Mouse (Mus musculus): ENCODE data around the gene Ptpre. TPM values are rescaled to one million over a fixed set of nuclear protein-coding genes. Genes with fewer than 3 reads are reported as not detected.
"Not testable (repeated sequence)": the region's sequence is repeated elsewhere in the genome, so short reads cannot be mapped to it uniquely, and the experiment has no call there.

Gene Ptpre
- polyA plus RNA-seq, 1 experiment: 2.4 TPM

GRCm38 (mm10) chr7:135613380-135613779 is 76.1 kb downstream of the Ptpre start:
- no peak for TF ChIP-seq MAX (IDR thresholded peaks at IDR 0.05; ENCODE audit: low read depth)
- no peak for TF ChIP-seq TCF12 (IDR thresholded peaks at IDR 0.05; ENCODE audit: insufficient read depth, poor library complexity, severe bottlenecking)
- TF ChIP-seq REST (IDR thresholded peaks at IDR 0.05; ENCODE audit: insufficient read depth, insufficient read length): no peak
- no peak for TF ChIP-seq POLR2AphosphoS2 (IDR thresholded peaks at IDR 0.05; ENCODE audit: insufficient read length, low read depth)
- no peak for TF ChIP-seq E2F4 (IDR thresholded peaks at IDR 0.05; ENCODE audit: insufficient read depth)
- TF ChIP-seq TCF3 (IDR thresholded peaks at IDR 0.05; ENCODE audit: insufficient read length, low read depth): no peak
- TF ChIP-seq POLR2A (IDR thresholded peaks at IDR 0.05; ENCODE audit: insufficient read length, low read depth): no peak
- no peak for TF ChIP-seq MYOD1 (IDR thresholded peaks at IDR 0.05; ENCODE audit: control insufficient read depth in 1 of 3, insufficient read length in 2 of 3, low read depth in 2 of 3)
- TF ChIP-seq CEBPB (IDR thresholded peaks at IDR 0.05; ENCODE audit: insufficient read depth, poor library complexity, severe bottlenecking): no peak
- TF ChIP-seq MYOG (IDR thresholded peaks at IDR 0.05; ENCODE audit: control insufficient read depth in 1 of 3, insufficient read depth in 1 of 3, insufficient read length in 2 of 3, low read depth in 2 of 3): no peak
- no peak for TF ChIP-seq SRF (IDR thresholded peaks at IDR 0.05; ENCODE audit: control insufficient read depth, insufficient read length, low read depth)
- TF ChIP-seq USF1 (IDR thresholded peaks at IDR 0.05; ENCODE audit: low read depth): no peak
- no peak overlapping the region for H3K4me2 ChIP-seq (ENCODE audit: low read depth)

DNA sequence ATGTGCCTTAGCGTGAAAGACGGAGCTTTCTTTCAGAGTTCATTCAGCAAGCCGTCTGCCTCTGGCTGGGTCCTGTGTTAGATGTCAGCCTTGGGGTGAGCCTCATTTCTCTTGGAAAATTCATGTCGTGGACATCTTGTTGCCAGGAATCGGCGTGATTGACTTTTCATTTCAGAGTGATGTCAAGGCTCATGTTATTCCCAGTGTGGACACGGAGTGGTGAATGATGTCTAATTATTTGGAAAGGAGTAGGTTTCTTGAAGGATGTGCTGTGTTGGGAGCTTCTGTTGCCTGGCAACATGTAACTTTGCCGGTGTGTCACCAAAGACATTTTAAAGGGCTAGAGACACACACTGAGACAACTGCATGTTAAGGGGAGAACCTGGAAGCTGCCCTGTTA is 77.6 kb downstream of the Ptpre start:
- Histone ChIP-seq H3K36me3 (ENCODE audit: control insufficient read depth, insufficient read depth) (no peaks in the 10 kb centered on the region), H3K79me2 (ENCODE audit: control insufficient read depth, insufficient read depth) (no peaks in the 10 kb centered on the region), H3K27me3 (ENCODE audit: control insufficient read depth, insufficient read depth, insufficient read length) (no peaks in the 10 kb centered on the region), H3ac (ENCODE audit: control insufficient read depth, insufficient read length) (no peak overlapping the region), H3K4me3 (no peak overlapping the region), H3K4me2 (ENCODE audit: low read depth) (no peak overlapping the region)
- TF ChIP-seq MYOD1 (IDR thresholded peaks at IDR 0.05; ENCODE audit: control insufficient read depth in 1 of 3, insufficient read length in 2 of 3, low read depth in 2 of 3) (no peak), MYOG (IDR thresholded peaks at IDR 0.05; ENCODE audit: control insufficient read depth in 1 of 3, insufficient read depth in 1 of 3, insufficient read length in 2 of 3, low read depth in 2 of 3) (no peak), SRF (IDR thresholded peaks at IDR 0.05; ENCODE audit: control insufficient read depth, insufficient read length, low read depth) (no peak), TCF3 (IDR thresholded peaks at IDR 0.05; ENCODE audit: insufficient read length, low read depth) (no peak), E2F4 (IDR thresholded peaks at IDR 0.05; ENCODE audit: insufficient read depth) (no peak), POLR2A (IDR thresholded peaks at IDR 0.05; ENCODE audit: insufficient read length, low read depth) (no peak), REST (IDR thresholded peaks at IDR 0.05; ENCODE audit: insufficient read depth, insufficient read length) (no peak), USF1 (IDR thresholded peaks at IDR 0.05; ENCODE audit: low read depth) (no peak), MAX (IDR thresholded peaks at IDR 0.05; ENCODE audit: low read depth) (no peak), CEBPB (IDR thresholded peaks at IDR 0.05; ENCODE audit: insufficient read depth, poor library complexity, severe bottlenecking) (no peak), POLR2AphosphoS2 (IDR thresholded peaks at IDR 0.05; ENCODE audit: insufficient read length, low read depth) (no peak), TCF12 (IDR thresholded peaks at IDR 0.05; ENCODE audit: insufficient read depth, poor library complexity, severe bottlenecking) (no peak)

More at GRCm38 (mm10) chr7:135613380-135613779, 76.1 kb downstream of the Ptpre start:
- no peak overlapping the region for H3ac ChIP-seq (ENCODE audit: control insufficient read depth, insufficient read length)
- no peaks in the 10 kb centered on the region for H3K36me3 ChIP-seq (ENCODE audit: control insufficient read depth, insufficient read depth)
- no peak overlapping the region for H3K4me3 ChIP-seq
- no peaks in the 10 kb centered on the region for H3K79me2 ChIP-seq (ENCODE audit: control insufficient read depth, insufficient read depth)
- no peaks in the 10 kb centered on the region for H3K27me3 ChIP-seq (ENCODE audit: control insufficient read depth, insufficient read depth, insufficient read length)

- H3ac ChIP-seq (ENCODE audit: control insufficient read depth, insufficient read length); H3K79me2 ChIP-seq (ENCODE audit: control insufficient read depth, insufficient read depth); H3K4me2 ChIP-seq (ENCODE audit: low read depth); H3K4me3 ChIP-seq; H3K27me3 ChIP-seq (ENCODE audit: control insufficient read depth, insufficient read depth, insufficient read length); H3K36me3 ChIP-seq (ENCODE audit: control insufficient read depth, insufficient read depth): not testable (repeated sequence)
These were observed 79.2 kb downstream of the Ptpre start for GRCm38 (mm10) chr7:135616479-135616878.

GRCm38 (mm10) chr7:135617776-135618175 is 80.5 kb downstream of the Ptpre start:
- H3K79me2 ChIP-seq (ENCODE audit: control insufficient read depth, insufficient read depth): peaks cover 2% of the 10 kb centered on the region
- H3K36me3 ChIP-seq (ENCODE audit: control insufficient read depth, insufficient read depth): no peaks in the 10 kb centered on the region
- no peaks in the 10 kb centered on the region for H3K27me3 ChIP-seq (ENCODE audit: control insufficient read depth, insufficient read depth, insufficient read length)
- H3K4me3 ChIP-seq: no peak overlapping the region
- H3ac ChIP-seq (ENCODE audit: control insufficient read depth, insufficient read length): no peak overlapping the region
- TF ChIP-seq REST (IDR thresholded peaks at IDR 0.05; ENCODE audit: insufficient read depth, insufficient read length): no peak
- TF ChIP-seq MYOG (IDR thresholded peaks at IDR 0.05; ENCODE audit: control insufficient read depth in 1 of 3, insufficient read depth in 1 of 3, insufficient read length in 2 of 3, low read depth in 2 of 3): no peak
- no peak for TF ChIP-seq POLR2A (IDR thresholded peaks at IDR 0.05; ENCODE audit: insufficient read length, low read depth)
- no peak for TF ChIP-seq MYOD1 (IDR thresholded peaks at IDR 0.05; ENCODE audit: control insufficient read depth in 1 of 3, insufficient read length in 2 of 3, low read depth in 2 of 3)
- no peak for TF ChIP-seq TCF12 (IDR thresholded peaks at IDR 0.05; ENCODE audit: insufficient read depth, poor library complexity, severe bottlenecking)
- no peak for TF ChIP-seq MAX (IDR thresholded peaks at IDR 0.05; ENCODE audit: low read depth)
- TF ChIP-seq CEBPB (IDR thresholded peaks at IDR 0.05; ENCODE audit: insufficient read depth, poor library complexity, severe bottlenecking): no peak
- TF ChIP-seq E2F4 (IDR thresholded peaks at IDR 0.05; ENCODE audit: insufficient read depth): no peak
- TF ChIP-seq USF1 (IDR thresholded peaks at IDR 0.05; ENCODE audit: low read depth): no peak
- no peak for TF ChIP-seq TCF3 (IDR thresholded peaks at IDR 0.05; ENCODE audit: insufficient read length, low read depth)
- TF ChIP-seq SRF (IDR thresholded peaks at IDR 0.05; ENCODE audit: control insufficient read depth, insufficient read length, low read depth): no peak
- TF ChIP-seq POLR2AphosphoS2 (IDR thresholded peaks at IDR 0.05; ENCODE audit: insufficient read length, low read depth): no peak
- no peak overlapping the region for H3K4me2 ChIP-seq (ENCODE audit: low read depth)

DNA sequence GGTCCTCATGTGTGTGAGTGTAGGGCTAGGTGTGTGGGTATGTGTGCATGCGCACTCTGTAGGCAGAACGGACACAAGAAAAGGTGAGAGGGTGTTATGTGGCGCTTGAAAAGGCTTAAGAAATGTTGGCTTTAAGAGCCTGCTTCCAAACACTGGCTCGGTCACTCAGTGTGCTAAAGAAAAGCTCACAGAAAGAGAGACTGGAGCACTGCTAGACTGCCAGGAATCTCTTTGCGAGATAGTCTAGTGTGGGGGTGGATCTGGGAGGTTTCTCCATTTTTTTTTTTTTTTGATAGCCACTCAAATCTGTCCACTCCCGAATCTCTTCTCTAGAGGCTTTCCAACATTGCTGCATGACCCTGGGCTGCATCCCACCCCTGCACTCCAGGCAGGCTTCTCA is 84.4 kb downstream of the Ptpre start:
- Histone ChIP-seq H3ac (ENCODE audit: control insufficient read depth, insufficient read length) (no peak overlapping the region), H3K4me2 (ENCODE audit: low read depth) (no peak overlapping the region), H3K27me3 (ENCODE audit: control insufficient read depth, insufficient read depth, insufficient read length) (no peaks in the 10 kb centered on the region), H3K79me2 (ENCODE audit: control insufficient read depth, insufficient read depth) (peaks cover 2% of the 10 kb centered on the region), H3K4me3 (no peak overlapping the region), H3K36me3 (ENCODE audit: control insufficient read depth, insufficient read depth) (no peaks in the 10 kb centered on the region)
- no peak for TF ChIP-seq POLR2AphosphoS2 (IDR thresholded peaks at IDR 0.05; ENCODE audit: insufficient read length, low read depth)

Data from myocyte (in vitro differentiated cells).